Mouse (Mus musculus) liver, adult 2 months (tissue): ENCODE measurements at regions not wholly inside any gene's neighbourhood (a gene's known extent, or its start where the extent isn't known, plus 50 kb on each side); places are given as distances from the start of the nearest gene placed in this dataset.

Source experiments
- CTCF ChIP-seq: fragments of 200-500 bp; IDR thresholded peaks from 2 replicates; pipeline ENCODE4 v1.5.1; 2011; ENCODE audit warnings: low read depth, low read length, control low read depth
- POLR2A ChIP-seq: fragments of 200-500 bp; IDR thresholded peaks from 2 replicates; pipeline ENCODE4 v1.6.1; 2011; ENCODE audit warnings: low read length, control low read depth; ENCODE audit not compliant: insufficient read depth; ENCODE audit errors: extremely low read depth

GRCm38 (mm10) chr8:64522441-64523102 lies 170.3 kb downstream of the Cpe start:
- TF ChIP-seq CTCF (no peak), POLR2A (no peak)
